Mouse (Mus musculus): ENCODE results near the gene Scn1b. TPM values are rescaled to one million over a fixed set of nuclear protein-coding genes. Genes with fewer than 3 reads are reported as not detected.

Scn1b gene
- polyA plus RNA-seq, 1 experiment from 2014 or later, result 2.8 TPM

DNA sequence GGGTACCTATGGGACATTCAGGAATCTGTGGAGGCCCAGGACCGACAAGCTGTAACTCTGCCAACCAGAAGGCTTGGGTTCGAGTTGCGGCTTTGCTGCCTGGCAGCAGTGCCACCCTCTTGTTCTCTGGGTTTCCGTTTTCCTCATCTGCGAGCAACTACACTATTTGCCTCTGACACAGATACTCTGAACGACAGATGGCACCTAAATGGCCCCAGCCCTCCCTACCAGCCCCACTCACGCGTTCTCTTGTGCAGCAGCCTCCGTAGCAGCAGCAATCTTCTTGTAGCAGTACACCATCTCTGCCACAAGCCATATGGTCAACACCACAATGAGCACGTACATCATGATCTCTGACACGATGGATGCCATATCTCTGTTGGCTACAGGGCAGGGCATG lies 9.3 kb downstream of the Scn1b start:
- DNase-seq (ENCODE audit: low spot score), result no peak

- DNase-seq (ENCODE audit: low spot score), result no peak
Observed at GRCm38 (mm10) chr7:31116721-31117145, 10.1 kb downstream of the Scn1b start.

DNA sequence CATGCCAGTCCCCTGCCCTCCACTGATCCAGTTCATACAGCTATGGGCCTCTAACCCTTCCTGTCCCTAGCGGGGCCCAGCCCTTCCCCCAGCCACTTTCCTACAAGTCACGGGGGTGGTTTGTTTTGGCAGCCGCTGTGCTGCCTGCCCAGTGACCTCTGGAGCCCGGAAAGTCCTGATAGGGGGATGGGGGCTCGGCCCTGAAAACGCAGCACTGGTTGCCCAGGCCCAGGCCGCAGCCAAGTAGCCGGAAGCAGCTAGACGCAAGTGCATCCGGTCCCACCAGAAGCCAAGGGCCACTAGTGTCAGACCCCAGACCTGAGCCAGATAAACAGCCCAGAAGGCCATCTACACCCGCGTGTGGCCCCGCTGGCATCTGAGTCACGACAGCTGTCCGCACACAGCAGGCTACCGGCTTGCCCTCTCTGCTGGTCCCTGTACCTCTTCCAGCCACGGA lies 11.2 kb downstream of the Scn1b start:
- DNase-seq (ENCODE audit: low spot score), result no peak

DNA sequence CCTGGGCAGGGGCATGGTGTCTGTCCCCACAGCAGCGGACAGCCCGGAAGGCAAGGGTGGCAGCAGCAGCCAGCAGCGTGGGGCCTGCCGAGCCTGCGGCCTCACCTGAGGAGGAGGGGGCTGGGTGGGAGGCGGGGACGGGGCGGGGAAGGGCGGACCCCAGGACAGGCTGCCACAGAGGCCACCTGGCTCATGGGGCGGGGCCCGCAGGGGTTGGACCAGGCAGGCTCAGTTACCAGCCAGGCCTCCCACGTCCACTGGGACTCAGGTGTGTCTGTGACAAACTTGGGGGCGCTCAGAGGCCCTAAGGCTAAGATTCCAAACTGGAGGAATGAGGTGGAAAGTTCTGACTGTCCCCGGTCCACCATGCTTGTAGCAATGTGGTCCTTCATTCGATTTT lies 11.6 kb downstream of the Scn1b start, which contains the start of gene Hpn:
Gene Hpn (minus strand): TSS at position 109 of the 400 bp plus-strand sequence.
- no peak for DNase-seq (ENCODE audit: low spot score)

DNA sequence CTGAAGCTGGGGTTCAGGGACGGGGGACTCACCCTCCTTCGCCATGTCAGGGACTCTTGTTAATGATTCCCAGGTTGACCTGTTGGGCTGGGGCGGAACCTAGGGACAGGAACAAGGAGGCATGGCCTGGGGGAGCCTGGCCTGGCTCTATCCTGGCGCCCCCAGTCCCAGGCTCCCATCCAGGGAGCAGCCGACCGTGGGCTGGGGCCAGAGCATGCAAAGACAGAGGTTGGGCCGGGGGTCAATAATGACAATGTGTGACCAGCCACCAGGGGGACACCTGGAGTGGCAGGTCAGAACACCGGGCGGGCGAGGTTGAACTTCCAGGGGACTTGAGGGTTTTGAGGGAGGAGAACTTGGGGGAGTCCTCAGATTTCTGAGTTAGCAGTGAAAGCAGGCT lies 12.2 kb downstream of the Scn1b start:
- DNase-seq (ENCODE audit: low spot score), result no peak

- DNase-seq (ENCODE audit: low spot score), result no peak
Observed at GRCm38 (mm10) chr7:31113800-31114199, 13.0 kb downstream of the Scn1b start.

GRCm38 (mm10) chr7:31112036-31112435 lies 14.8 kb downstream of the Scn1b start:
- no peak for DNase-seq (ENCODE audit: low spot score)

DNA sequence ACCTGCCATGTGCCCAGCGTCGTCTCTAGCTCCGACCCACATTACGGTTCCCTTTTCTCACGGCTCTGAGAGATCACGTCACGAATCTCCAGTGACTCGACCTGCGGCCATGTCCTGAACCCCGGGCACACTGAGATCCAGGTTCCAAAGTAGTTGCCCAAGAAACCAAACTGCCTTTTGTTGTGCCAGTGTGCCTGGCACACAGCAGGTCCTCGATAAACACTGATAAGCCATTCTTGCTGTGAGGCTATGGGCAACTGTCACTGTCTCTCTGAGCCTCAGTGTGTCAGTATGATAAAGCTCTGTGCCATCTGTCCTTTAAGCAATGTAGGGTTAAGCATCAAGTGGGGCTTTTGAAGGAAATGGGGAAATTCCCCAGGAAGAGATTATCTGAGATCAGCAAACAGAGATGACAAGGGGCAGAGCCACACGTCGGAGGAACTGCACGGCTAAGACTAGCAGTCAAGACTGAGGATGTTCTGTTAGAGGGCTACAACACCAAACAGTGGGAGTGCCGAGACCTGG lies 15.9 kb downstream of the Scn1b start:
- DNase-seq (ENCODE audit: low spot score), result no peak

DNA sequence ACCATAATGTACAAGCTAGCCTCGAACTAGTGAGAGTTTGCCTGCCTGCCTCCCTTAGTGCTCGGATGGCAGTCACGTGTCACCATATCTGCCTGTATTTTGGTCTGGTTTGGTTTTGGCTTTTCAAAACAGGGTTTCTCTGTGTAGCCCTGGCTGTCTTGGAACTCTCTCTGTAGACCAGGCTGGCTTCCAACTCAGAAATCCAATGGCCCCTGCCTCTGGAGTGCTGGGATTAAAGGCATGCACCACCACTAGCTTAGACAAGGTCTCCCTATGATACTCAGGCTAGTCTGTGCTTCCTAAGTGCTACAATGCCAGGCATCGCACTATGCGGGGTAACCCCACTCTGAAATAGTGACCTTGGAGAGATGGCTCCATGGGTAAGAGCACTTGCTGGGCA lies 17.0 kb downstream of the Scn1b start:
- DNase-seq (ENCODE audit: low spot score), result no peak

- DNase-seq (ENCODE audit: low spot score), result no peak
Observed at GRCm38 (mm10) chr7:31109091-31109490, 17.7 kb downstream of the Scn1b start.

GRCm38 (mm10) chr7:31107781-31108180 lies 19.0 kb downstream of the Scn1b start:
- DNase-seq (ENCODE audit: low spot score), result no peak

DNA sequence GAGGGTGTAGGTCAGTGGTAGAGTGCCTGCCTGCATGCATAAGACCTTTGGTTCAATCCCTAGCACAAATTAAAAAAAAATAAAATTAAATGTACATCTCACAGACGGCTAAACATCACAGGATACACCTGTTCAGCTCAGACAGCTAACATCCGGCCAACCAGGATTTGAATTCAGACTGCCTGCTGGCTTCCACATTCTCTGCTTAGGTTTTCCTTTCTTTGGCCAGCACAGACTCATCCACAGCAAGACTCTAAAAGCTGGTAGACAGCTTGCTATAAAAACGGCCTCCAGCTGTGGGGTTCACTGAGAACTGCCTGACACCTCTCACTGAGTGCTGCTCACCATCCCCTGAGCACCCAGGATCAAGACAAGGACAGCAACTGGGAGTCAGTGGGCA lies 20.6 kb downstream of the Scn1b start:
- peak; percentile 30 for DNase-seq (ENCODE audit: low spot score)

- no peak for DNase-seq (ENCODE audit: low spot score)
Observed at GRCm38 (mm10) chr7:31105061-31105768, 21.6 kb downstream of the Scn1b start.

DNA sequence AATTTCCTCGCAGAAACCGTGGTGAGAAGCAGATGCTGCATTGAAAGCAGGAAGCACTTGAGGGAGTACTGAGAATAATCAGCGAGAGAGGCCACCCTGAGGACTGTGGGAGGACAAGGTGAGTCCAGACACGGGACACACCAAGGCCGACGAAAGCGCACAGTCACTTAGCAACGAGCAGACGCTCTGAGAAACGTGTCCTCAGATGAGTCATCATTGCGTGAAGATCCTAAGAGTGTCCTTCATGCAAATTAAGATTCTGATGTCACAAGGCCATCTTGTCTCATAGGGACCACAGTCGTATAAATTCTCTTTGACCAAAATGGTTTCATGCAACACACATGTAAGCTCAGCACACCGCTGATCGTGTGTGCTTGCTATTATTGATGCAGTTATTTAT lies 26.0 kb downstream of the Scn1b start:
- DNase-seq (ENCODE audit: low spot score), result no peak

DNA sequence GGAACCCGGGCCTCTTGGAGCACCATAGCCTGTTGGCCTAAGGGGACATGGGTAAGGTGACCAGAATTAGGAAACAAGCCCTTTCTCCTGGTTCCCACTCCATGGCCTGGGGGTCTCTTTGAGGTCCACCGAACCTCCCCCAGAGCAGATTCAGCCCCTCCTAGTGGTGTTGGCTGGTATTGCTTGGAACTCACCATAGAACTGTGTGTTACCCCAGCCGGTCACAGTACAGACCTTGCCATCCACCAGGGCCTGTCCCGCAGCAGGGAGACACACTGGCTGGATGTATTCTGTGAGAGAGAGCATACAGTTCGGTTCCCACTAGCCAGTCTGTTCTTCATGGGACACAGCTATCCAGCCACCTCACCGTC lies 27.2 kb downstream of the Scn1b start:
- DNase-seq (ENCODE audit: low spot score), result no peak

- DNase-seq (ENCODE audit: low spot score), result no peak
Observed at GRCm38 (mm10) chr7:31098697-31099611, 27.8 kb downstream of the Scn1b start.

DNA sequence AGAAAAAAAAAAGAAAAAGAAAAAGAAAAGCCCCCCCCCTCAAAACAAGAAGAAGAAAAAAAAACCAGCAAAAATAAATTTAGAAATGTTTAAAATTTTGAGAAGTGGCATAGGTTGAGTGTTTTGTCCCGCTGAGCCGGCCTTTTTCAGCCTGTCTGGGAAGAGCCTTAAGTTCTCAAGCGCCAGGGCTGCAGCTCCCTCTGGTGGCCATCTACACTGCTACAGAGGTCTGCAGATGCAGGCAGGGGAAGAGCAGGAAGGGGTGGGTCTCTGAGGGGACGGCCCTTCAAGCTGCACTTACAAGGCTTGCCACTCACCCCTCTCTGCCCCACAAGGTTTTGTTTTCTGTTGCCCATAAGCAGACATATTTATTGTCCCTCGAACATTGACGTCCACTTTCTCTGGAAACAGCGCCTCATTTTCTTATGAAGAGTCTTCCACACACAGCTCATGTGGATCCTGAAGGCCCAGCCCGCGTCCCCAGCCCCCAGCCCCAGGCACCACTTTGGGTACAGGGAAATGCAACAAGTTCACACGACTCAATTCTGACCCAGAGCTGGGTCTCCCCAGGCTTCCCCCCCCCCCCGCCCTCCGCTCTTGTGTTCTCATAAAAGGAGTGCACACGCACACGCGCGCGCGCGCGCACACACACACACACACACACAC lies 29.1 kb downstream of the Scn1b start:
- DNase-seq (ENCODE audit: low spot score), result peak; percentile 93

DNA sequence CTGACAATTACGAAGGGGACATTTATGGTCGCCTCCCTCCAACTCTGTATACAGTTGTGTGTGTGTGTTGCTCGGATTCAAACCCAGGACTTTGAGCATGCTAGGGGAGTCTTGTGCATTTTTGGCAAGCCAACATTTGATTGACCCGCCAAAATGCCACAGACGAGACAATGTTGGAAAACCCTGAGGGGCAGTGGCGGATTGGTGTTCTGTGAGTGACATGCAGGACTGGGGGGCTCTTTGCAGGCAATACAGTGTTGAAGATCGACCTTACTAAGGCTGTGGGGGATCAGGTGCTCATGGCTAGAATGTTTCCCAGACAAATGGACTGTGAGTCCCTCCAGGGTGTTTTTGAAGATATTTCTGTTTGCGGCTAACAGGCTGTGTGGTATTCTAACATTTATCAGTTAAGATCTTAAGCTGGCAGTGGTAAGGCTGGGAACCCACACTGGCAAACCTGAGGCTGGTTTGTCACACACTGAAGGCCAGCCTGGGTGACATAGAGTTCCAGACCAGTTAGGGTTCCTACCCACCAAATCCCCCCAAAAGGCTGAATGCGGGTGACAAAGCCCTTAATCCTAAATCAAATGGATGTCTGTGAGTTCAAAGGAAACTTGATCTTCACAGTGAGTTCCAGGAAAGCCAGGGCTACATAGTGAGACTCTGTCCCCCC lies 29.8 kb downstream of the Scn1b start:
- no peak for DNase-seq (ENCODE audit: low spot score)

GRCm38 (mm10) chr7:31094774-31095501 lies 31.9 kb downstream of the Scn1b start:
- DNase-seq (ENCODE audit: low spot score), result peak; percentile 61

DNA sequence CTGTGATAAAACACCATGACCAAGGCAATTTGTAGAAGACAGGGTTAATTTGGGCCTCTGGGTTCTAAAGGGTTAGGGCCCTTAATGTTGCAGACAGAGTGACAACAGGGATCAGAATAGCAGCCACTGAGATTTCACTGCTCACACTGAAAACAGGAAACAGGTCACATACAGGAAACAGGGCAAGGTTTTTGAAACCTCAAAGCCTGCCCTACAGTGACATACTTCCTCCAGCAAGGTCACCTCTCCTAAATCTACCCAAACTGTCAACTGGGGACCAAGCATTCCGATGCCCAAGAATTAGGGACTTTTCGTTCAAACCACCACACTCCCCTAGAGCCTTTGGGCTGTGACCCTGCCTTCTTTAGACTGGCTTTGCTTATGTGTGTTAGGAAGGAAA lies 37.1 kb downstream of the Scn1b start:
- peak; percentile 61 for DNase-seq (ENCODE audit: low spot score)
